Mouse (Mus musculus) R1 (cell line): ENCODE data around the gene Igf1.

Experiments
- DNase-seq: peaks from one replicate; pipeline ENCODE4 v3.0.0-alpha.2; 2018; ENCODE audit warnings: low read depth, low spot score

Igf1 gene

GRCm38 (mm10) chr10:87895351-87895750, 37.3 kb downstream of the Igf1 start:
- DNase-seq = no peak

GRCm38 (mm10) chr10:87897331-87897730, 39.3 kb downstream of the Igf1 start:
- DNase-seq = no peak

- DNase-seq = no peak
These were observed 40.8 kb downstream of the Igf1 start for GRCm38 (mm10) chr10:87898826-87899225.

- DNase-seq = no peak
These were observed 43.9 kb downstream of the Igf1 start for GRCm38 (mm10) chr10:87901916-87902315.

GRCm38 (mm10) chr10:87904324-87904723, 46.3 kb downstream of the Igf1 start:
- DNase-seq = no peak

GRCm38 (mm10) chr10:87905087-87905486, 47.0 kb downstream of the Igf1 start:
- no peak for DNase-seq

- no peak for DNase-seq
These were observed 48.1 kb downstream of the Igf1 start for GRCm38 (mm10) chr10:87906121-87906520.

- no peak for DNase-seq
These were observed 48.8 kb downstream of the Igf1 start for GRCm38 (mm10) chr10:87906757-87907307.

GRCm38 (mm10) chr10:87913852-87914251, 55.8 kb downstream of the Igf1 start:
- no peak for DNase-seq

- DNase-seq = no peak
These were observed 56.9 kb downstream of the Igf1 start for GRCm38 (mm10) chr10:87914932-87915331.

GRCm38 (mm10) chr10:87915782-87916181, 57.7 kb downstream of the Igf1 start:
- DNase-seq = no peak

GRCm38 (mm10) chr10:87922263-87922662, 64.2 kb downstream of the Igf1 start:
- no peak for DNase-seq

GRCm38 (mm10) chr10:87926564-87926963, 68.5 kb downstream of the Igf1 start:
- DNase-seq = peak; percentile 75

GRCm38 (mm10) chr10:87927131-87927609, 69.1 kb downstream of the Igf1 start:
- DNase-seq = peak; percentile 94

- no peak for DNase-seq
These were observed 90.1 kb downstream of the Igf1 start for GRCm38 (mm10) chr10:87948192-87948591.

- peak; percentile 11 for DNase-seq
These were observed 113.5 kb downstream of the Igf1 start for GRCm38 (mm10) chr10:87971536-87971935.

- DNase-seq = no peak
These were observed 116.0 kb downstream of the Igf1 start for GRCm38 (mm10) chr10:87973911-87974631.

- no peak for DNase-seq
These were observed 127.3 kb downstream of the Igf1 start for GRCm38 (mm10) chr10:87985375-87985774.

- DNase-seq = no peak
These were observed 128.1 kb downstream of the Igf1 start for GRCm38 (mm10) chr10:87986201-87986600.
